Comparison of ENCODE assay signal across 21 mouse cellular contexts in genomic region chr3:108810747-108811263, GRCm38 (mm10). TPM values are rescaled to one million over a fixed set of nuclear protein-coding genes. Genes with fewer than 3 reads are reported as not detected.
DNase-seq lines count a peak whose midpoint lies in the region; ATAC-seq and TF ChIP-seq lines count a peak whose summit lies in the region.
"Had no signal": no experiment of that assay in that cellular context is flagged by ENCODE, and none has a peak within 500 bp of the region (broad histone marks: within the 10 kb centered on the region; RNA-seq: fewer than 3 reads in every experiment).

No protein-coding gene starts in this region.

- no peak for TF ChIP-seq CTCF in kidney, adult 2 months (conservative IDR thresholded peaks at IDR 0.05; ENCODE audit: insufficient read depth, insufficient read length, low read depth, low read length)
- no peak for TF ChIP-seq CTCF in lung, postnatal 0 days (IDR thresholded peaks at IDR 0.05)
- TF ChIP-seq CTCF in lung, adult 2 months (IDR thresholded peaks at IDR 0.05; ENCODE audit: insufficient read depth, low read length), result no peak
- TF ChIP-seq CTCF in Patski (IDR thresholded peaks at IDR 0.05), result no peak

- ATAC-seq in kidney, embryonic 15.5 days (replicated peaks; ENCODE audit: low FRiP score), result no peak
- ATAC-seq in lung, postnatal 0 days, result peak; percentile 79
- ATAC-seq in Patski, result no peak
- ATAC-seq in hindbrain, embryonic 11.5 days (ENCODE audit: low FRiP score), result no peak
- ATAC-seq: liver, postnatal 0 days; midbrain, embryonic 13.5 days had no signal

- POLR2A ChIA-PET in Patski (lab: Charles Lee), result interaction anchor here (0.9 kb wide), 1 partner anchor 29 kb away, joined by 4 read pairs; the partner anchor contains the start of gene Stxbp3

- no peak overlapping the region for H3K27ac ChIP-seq in kidney, adult 2 months (ENCODE audit: insufficient read depth, low read depth, low read length)
- no peak overlapping the region for H3K27ac ChIP-seq in kidney, embryonic 15.5 days
- no peak overlapping the region for H3K27ac ChIP-seq in lung, postnatal 0 days (ENCODE audit: low read length)
- H3K27ac ChIP-seq in hindbrain, embryonic 11.5 days (ENCODE audit: low read depth, low read length), result no peak overlapping the region
- H3K27ac ChIP-seq: hindbrain, embryonic 10.5 days; limb, embryonic 12.5 days; midbrain, embryonic 13.5 days had no signal

- no peak overlapping the region for H3K9ac ChIP-seq in kidney, embryonic 15.5 days
- no peak overlapping the region for H3K9ac ChIP-seq in lung, postnatal 0 days (replicated peaks; ENCODE audit: low read depth)
- H3K9ac ChIP-seq in hindbrain, embryonic 11.5 days (ENCODE audit: low read depth, low read length), result no peak overlapping the region
- H3K9ac ChIP-seq: limb, embryonic 12.5 days; liver, postnatal 0 days; midbrain, embryonic 13.5 days had no signal

- DNase-seq in kidney, adult 2 months, result peak; percentile 15
- peak; percentile 44 for DNase-seq in lung, postnatal 0 days (ENCODE audit: low spot score)
- no peak for DNase-seq in lung, adult 2 months
- peak; percentile 46 for DNase-seq in Patski (ENCODE audit: low read depth, low spot score)
- DNase-seq in telencephalon, adult 2 months (ENCODE audit: low read depth, low spot score), result peak; percentile 9
- DNase-seq in hindbrain, embryonic 11.5 days (ENCODE audit: low spot score), result no peak
- DNase-seq: cerebellum, adult 11-12 months; cerebellum, postnatal 10 days; gastrocnemius, postnatal 10 days; kidney, adult 18-20 months; kidney, postnatal 14 days; liver, postnatal 0 days; right cerebral cortex, postnatal 25 days; thymus, postnatal 36 days had no signal

- H3K4me3 ChIP-seq in kidney, adult 2 months (ENCODE audit: insufficient read depth, low read depth, low read length), result no peak overlapping the region
- no peak overlapping the region for H3K4me3 ChIP-seq in kidney, embryonic 15.5 days (replicated peaks)
- no peak overlapping the region for H3K4me3 ChIP-seq in lung, postnatal 0 days (ENCODE audit: low read depth, low read length)
- H3K4me3 ChIP-seq in lung, adult 2 months (replicated peaks; ENCODE audit: extremely low read depth, low read depth, low read length), result no peak overlapping the region
- no peak overlapping the region for H3K4me3 ChIP-seq in hindbrain, embryonic 11.5 days (ENCODE audit: low read depth, low read length)
- H3K4me3 ChIP-seq: hindbrain, embryonic 10.5 days; limb, embryonic 12.5 days; megakaryocyte, embryonic 14.5 days; midbrain, embryonic 13.5 days had no signal

- H3K9me3 ChIP-seq in kidney, embryonic 15.5 days (replicated peaks), result no peaks in the 10 kb centered on the region
- H3K9me3 ChIP-seq in lung, postnatal 0 days (ENCODE audit: low read length), result no peaks in the 10 kb centered on the region
- no peaks in the 10 kb centered on the region for H3K9me3 ChIP-seq in hindbrain, embryonic 11.5 days (ENCODE audit: control insufficient read depth, low read length)
- H3K9me3 ChIP-seq: hindbrain, embryonic 10.5 days; limb, embryonic 12.5 days; megakaryocyte, embryonic 14.5 days; midbrain, embryonic 13.5 days had no signal

- peaks cover 2% of the 10 kb centered on the region; the same call in 1 of the 2 replicates for H3K36me3 ChIP-seq in kidney, adult 2 months (ENCODE audit: control insufficient read depth, insufficient read depth, low read length)
- H3K36me3 ChIP-seq in kidney, embryonic 15.5 days, result peaks cover 50% of the 10 kb centered on the region
- H3K36me3 ChIP-seq in lung, postnatal 0 days (ENCODE audit: insufficient read depth, low read length), result peaks cover 25% of the 10 kb centered on the region; the same call in 1 of the 2 replicates
- no peaks in the 10 kb centered on the region for H3K36me3 ChIP-seq in hindbrain, embryonic 11.5 days (ENCODE audit: control insufficient read depth, insufficient read depth, low read length)

- 27% methylated on average over 4 of the region's 4 CpGs for WGBS in kidney, adult 2 months
- WGBS in kidney, embryonic 15.5 days, result 65% methylated on average over 4 of the region's 4 CpGs
- 57% methylated on average over 4 of the region's 4 CpGs for WGBS in lung, postnatal 0 days
- WGBS in lung, adult 2 months, result 55% methylated on average over 4 of the region's 4 CpGs
- 95% methylated on average over 4 of the region's 4 CpGs for WGBS in hindbrain, embryonic 11.5 days

- peak; percentile 10; the same call in 1 of the 2 replicates for TF ChIP-seq EP300 in lung, postnatal 0 days (IDR thresholded peaks at IDR 0.05)

- CTCF ChIA-PET in Patski (lab: Charles Lee), result interaction anchor here (0.8 to 1.3 kb wide), 5 partner anchors 9 to 99 kb away, joined by 3 to 5 read pairs (median 4); no protein-coding TSS in a partner anchor

- no peak overlapping the region for H3K4me2 ChIP-seq in kidney, embryonic 15.5 days
- H3K4me2 ChIP-seq in lung, postnatal 0 days (replicated peaks; ENCODE audit: low read depth, low read length), result no peak overlapping the region
- no peak overlapping the region for H3K4me2 ChIP-seq in hindbrain, embryonic 11.5 days (replicated peaks; ENCODE audit: low read depth, low read length)
- H3K4me2 ChIP-seq: heart, embryonic 11.5 days; limb, embryonic 12.5 days; liver, embryonic 11.5 days; midbrain, embryonic 13.5 days had no signal

- in situ Hi-C loops in Patski (cut with MboI; ENCODE audit: low pct_unique_long_range_greater_than_20kb), result no loop called here

- no peaks in the 10 kb centered on the region for H3K4me1 ChIP-seq in kidney, adult 2 months (ENCODE audit: control insufficient read depth, insufficient read depth, low read length)
- H3K4me1 ChIP-seq in kidney, embryonic 15.5 days, result no peaks in the 10 kb centered on the region
- no peaks in the 10 kb centered on the region for H3K4me1 ChIP-seq in lung, postnatal 0 days (ENCODE audit: insufficient read depth, low read depth, low read length)
- H3K4me1 ChIP-seq in lung, adult 2 months (ENCODE audit: control insufficient read depth, insufficient read depth, low read length), result no peaks in the 10 kb centered on the region; the same call in none of the 2 replicates
- no peaks in the 10 kb centered on the region for H3K4me1 ChIP-seq in hindbrain, embryonic 11.5 days (replicated peaks; ENCODE audit: control insufficient read depth, insufficient read depth, low read length)
- H3K4me1 ChIP-seq: hindbrain, embryonic 10.5 days; limb, embryonic 12.5 days; midbrain, embryonic 13.5 days had no signal

- no peak for TF ChIP-seq POLR2A in kidney, adult 2 months (IDR thresholded peaks at IDR 0.05; ENCODE audit: low read depth, low read length)
- TF ChIP-seq POLR2A in lung, adult 2 months (IDR thresholded peaks at IDR 0.05; ENCODE audit: borderline replicate concordance, extremely low read depth, low read depth, low read length), result no peak

- no peaks in the 10 kb centered on the region for H3K27me3 ChIP-seq in kidney, adult 2 months (replicated peaks; ENCODE audit: control insufficient read depth, insufficient read depth, low read length)
- H3K27me3 ChIP-seq in kidney, embryonic 15.5 days, result no peaks in the 10 kb centered on the region
- no peaks in the 10 kb centered on the region for H3K27me3 ChIP-seq in lung, postnatal 0 days (replicated peaks; ENCODE audit: insufficient read depth, low read length)
- H3K27me3 ChIP-seq in Patski, result no peaks in the 10 kb centered on the region
- no peaks in the 10 kb centered on the region for H3K27me3 ChIP-seq in hindbrain, embryonic 11.5 days (ENCODE audit: control insufficient read depth, insufficient read depth, low read length)
- H3K27me3 ChIP-seq: limb, embryonic 12.5 days; megakaryocyte, embryonic 14.5 days; midbrain, embryonic 13.5 days had no signal

RNA-seq across cellular contexts. Expression of gene Stxbp3, which starts 29.5 kb away (rescaled TPM):
- polyA plus RNA-seq in kidney, adult 2 months (2012; rRNA removed), result 10.5 and 14.4 TPM in 2 replicates
- 34.9 and 35.6 TPM in 2 replicates for polyA plus RNA-seq in kidney, embryonic 15.5 days (2015; fragmentation: Nextera tagmentation; extraction: Ambion mirVana)
- polyA plus RNA-seq in lung, postnatal 0 days (2015; fragmentation: Nextera tagmentation; extraction: Ambion mirVana), result 58.1 and 60.6 TPM in 2 replicates
- polyA plus RNA-seq in lung, adult 2 months (2012; rRNA removed), result 7.4 and 14.6 TPM in 2 replicates
- 60.3 TPM for polyA plus RNA-seq in Patski (2021)
- polyA plus RNA-seq in hindbrain, embryonic 11.5 days (2014; fragmentation: Nextera tagmentation; extraction: Ambion mirVana), result 23.2 and 28.1 TPM in 2 replicates

Comparison
In these comparisons a context has a peak if more than half of its experiments do, and no peak if none do; other contexts are left out.
1. DNase-seq: peak in kidney, adult 2 months (single experiment), lung, postnatal 0 days (single experiment), Patski (single experiment) and telencephalon, adult 2 months (single experiment); none in lung, adult 2 months (single experiment) and hindbrain, embryonic 11.5 days (single experiment).